Mouse (Mus musculus): ENCODE measurements around the gene Cd2ap. TPM values are rescaled to one million over a fixed set of nuclear protein-coding genes. Genes with fewer than 3 reads are reported as not detected.

Cd2ap gene
- polyA plus RNA-seq, 1 experiment from 2014 or later: 8.9 TPM

GRCm38 (mm10) chr17:42876904-42877425 is 500 bp upstream of the Cd2ap start:
- Histone ChIP-seq H3K9ac (replicated peaks) (peak overlapping the region; percentile 91), H3K27me3 (ENCODE audit: insufficient read depth, low read length) (no peaks in the 10 kb centered on the region), H3K4me1 (ENCODE audit: insufficient read depth) (peaks cover 7% of the 10 kb centered on the region), H3K9me3 (ENCODE audit: low read length) (no peaks in the 10 kb centered on the region), H3K36me3 (replicated peaks; ENCODE audit: insufficient read depth, low read length) (no peaks in the 10 kb centered on the region), H3K4me3 (ENCODE audit: low read depth, low read length) (peak overlapping the region; percentile 87), H3K27ac (ENCODE audit: low read depth) (peak overlapping the region; percentile 93), H3K4me2 (ENCODE audit: low read depth, low read length) (peak overlapping the region; percentile 98)
- 25% methylated on average over 13 of the region's 13 CpGs for WGBS (ENCODE audit: insufficient replicate concordance)
- no peak for DNase-seq
- TF ChIP-seq CTCF (IDR thresholded peaks at IDR 0.05; ENCODE audit: low read depth) (no peak), EP300 (IDR thresholded peaks at IDR 0.05; ENCODE audit: low read depth) (no peak)
- no peak for ATAC-seq

- peaks cover 8% of the 10 kb centered on the region for H3K4me1 ChIP-seq (ENCODE audit: insufficient read depth)
- no peak for ATAC-seq
Observed at GRCm38 (mm10) chr17:42875571-42876000, 879 bp downstream of the Cd2ap start.

GRCm38 (mm10) chr17:42875015-42875414 is 1.4 kb downstream of the Cd2ap start:
- TF ChIP-seq CTCF (IDR thresholded peaks at IDR 0.05; ENCODE audit: low read depth) (no peak), EP300 (IDR thresholded peaks at IDR 0.05; ENCODE audit: low read depth) (no peak)
- DNase-seq: no peak
- peak overlapping the region; percentile 91 for H3K9ac ChIP-seq (replicated peaks)

More at GRCm38 (mm10) chr17:42875571-42876000, 879 bp downstream of the Cd2ap start:
- Histone ChIP-seq H3K36me3 (replicated peaks; ENCODE audit: insufficient read depth, low read length) (no peaks in the 10 kb centered on the region), H3K9ac (replicated peaks) (peak overlapping the region; percentile 91), H3K4me2 (ENCODE audit: low read depth, low read length) (peak overlapping the region; percentile 98), H3K9me3 (ENCODE audit: low read length) (no peaks in the 10 kb centered on the region), H3K4me3 (ENCODE audit: low read depth, low read length) (peak overlapping the region; percentile 87), H3K27ac (ENCODE audit: low read depth) (peak overlapping the region; percentile 93), H3K27me3 (ENCODE audit: insufficient read depth, low read length) (no peaks in the 10 kb centered on the region)
- under 1% methylated on average over 17 of the region's 17 CpGs for WGBS (ENCODE audit: insufficient replicate concordance)
- peak; percentile 41 for DNase-seq
- TF ChIP-seq EP300 (IDR thresholded peaks at IDR 0.05; ENCODE audit: low read depth) (no peak), CTCF (IDR thresholded peaks at IDR 0.05; ENCODE audit: low read depth) (peak; percentile 28; the same call in 1 of the 2 replicates)

GRCm38 (mm10) chr17:42870465-42870864 is 6.0 kb downstream of the Cd2ap start:
- no peak for ATAC-seq
- Histone ChIP-seq H3K4me1 (ENCODE audit: insufficient read depth) (0 out of 2 replicates have a peak, but pooled peaks cover 5% of the 10 kb centered on the region), H3K4me2 (ENCODE audit: low read depth, low read length) (no peak overlapping the region), H3K36me3 (replicated peaks; ENCODE audit: insufficient read depth, low read length) (no peaks in the 10 kb centered on the region), H3K27ac (ENCODE audit: low read depth) (no peak overlapping the region), H3K9ac (replicated peaks) (no peak overlapping the region), H3K4me3 (ENCODE audit: low read depth, low read length) (no peak overlapping the region), H3K27me3 (ENCODE audit: insufficient read depth, low read length) (no peaks in the 10 kb centered on the region), H3K9me3 (ENCODE audit: low read length) (no peaks in the 10 kb centered on the region)
- TF ChIP-seq EP300 (IDR thresholded peaks at IDR 0.05; ENCODE audit: low read depth) (no peak), CTCF (IDR thresholded peaks at IDR 0.05; ENCODE audit: low read depth) (no peak)
- no peak for DNase-seq

More at GRCm38 (mm10) chr17:42875015-42875414, 1.4 kb downstream of the Cd2ap start:
- WGBS (ENCODE audit: insufficient replicate concordance): 30% methylated on average over 6 of the region's 6 CpGs
- Histone ChIP-seq H3K9me3 (ENCODE audit: low read length) (no peaks in the 10 kb centered on the region), H3K27me3 (ENCODE audit: insufficient read depth, low read length) (no peaks in the 10 kb centered on the region), H3K4me1 (ENCODE audit: insufficient read depth) (peaks cover 10% of the 10 kb centered on the region), H3K4me2 (ENCODE audit: low read depth, low read length) (peak overlapping the region; percentile 98), H3K36me3 (replicated peaks; ENCODE audit: insufficient read depth, low read length) (no peaks in the 10 kb centered on the region), H3K4me3 (ENCODE audit: low read depth, low read length) (peak overlapping the region; percentile 87), H3K27ac (ENCODE audit: low read depth) (peak overlapping the region; percentile 93)
- no peak for ATAC-seq

GRCm38 (mm10) chr17:42863186-42863585 is 13.3 kb downstream of the Cd2ap start:
- no peaks in the 10 kb centered on the region for H3K9me3 ChIP-seq (ENCODE audit: low read length)
- H3K27me3 ChIP-seq (ENCODE audit: insufficient read depth, low read length): no peaks in the 10 kb centered on the region
- no peak overlapping the region for H3K4me3 ChIP-seq (ENCODE audit: low read depth, low read length)
- DNase-seq (no peak), ATAC-seq (no peak)
- H3K9ac ChIP-seq (replicated peaks): no peak overlapping the region
- TF ChIP-seq CTCF (IDR thresholded peaks at IDR 0.05; ENCODE audit: low read depth): no peak
- TF ChIP-seq EP300 (IDR thresholded peaks at IDR 0.05; ENCODE audit: low read depth): no peak
- H3K27ac ChIP-seq (ENCODE audit: low read depth): no peak overlapping the region
- no peaks in the 10 kb centered on the region for H3K36me3 ChIP-seq (replicated peaks; ENCODE audit: insufficient read depth, low read length)
- 77% methylated on average over 3 of the region's 3 CpGs for WGBS (ENCODE audit: insufficient replicate concordance)
- H3K4me1 ChIP-seq (ENCODE audit: insufficient read depth): peaks cover 7% of the 10 kb centered on the region; the same call in 1 of the 2 replicates
- H3K4me2 ChIP-seq (ENCODE audit: low read depth, low read length): no peak overlapping the region

GRCm38 (mm10) chr17:42860370-42860769 is 16.1 kb downstream of the Cd2ap start:
- TF ChIP-seq EP300 (IDR thresholded peaks at IDR 0.05; ENCODE audit: low read depth) (no peak), CTCF (IDR thresholded peaks at IDR 0.05; ENCODE audit: low read depth) (no peak)
- Histone ChIP-seq H3K36me3 (replicated peaks; ENCODE audit: insufficient read depth, low read length) (no peaks in the 10 kb centered on the region), H3K9ac (replicated peaks) (no peak overlapping the region), H3K4me3 (ENCODE audit: low read depth, low read length) (no peak overlapping the region), H3K27me3 (ENCODE audit: insufficient read depth, low read length) (no peaks in the 10 kb centered on the region), H3K4me1 (ENCODE audit: insufficient read depth) (peaks cover 7% of the 10 kb centered on the region; the same call in 1 of the 2 replicates), H3K27ac (ENCODE audit: low read depth) (no peak overlapping the region), H3K4me2 (ENCODE audit: low read depth, low read length) (no peak overlapping the region), H3K9me3 (ENCODE audit: low read length) (no peaks in the 10 kb centered on the region)
- DNase-seq: no peak
- no peak for ATAC-seq
- 72% methylated on average over 1 of the region's 1 CpGs for WGBS (ENCODE audit: insufficient replicate concordance)

All from liver, postnatal 0 days (tissue).